Mouse (Mus musculus): Measurements from ENCODE around the gene Ss18l1.

The Ss18l1 gene

GRCm38 (mm10) chr2:180085926-180086636 lies 43.8 kb downstream of the Ss18l1 start:
- peak in 1 of 2 experiments; percentile 11 for DNase-seq (ENCODE audit: low spot score in 2 of 2)

DNA sequence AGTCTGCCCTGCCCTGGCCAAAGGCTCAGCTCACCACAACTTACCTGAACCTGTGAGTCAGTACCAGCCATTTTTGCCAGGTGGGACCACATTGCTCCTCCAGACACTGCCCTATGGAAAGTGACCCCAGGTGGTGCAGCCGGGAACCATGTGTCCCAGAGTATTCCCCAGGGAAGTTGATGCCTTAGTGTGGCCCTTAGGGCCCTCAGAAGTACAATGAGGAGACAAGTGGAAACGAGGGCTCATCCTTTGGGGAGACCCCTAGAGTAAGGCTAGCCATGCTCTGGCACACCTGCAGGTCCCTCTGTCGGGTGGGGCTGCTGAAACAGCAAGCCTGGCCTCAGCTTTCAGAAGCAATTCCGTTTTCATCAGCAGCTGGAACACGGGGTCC lies 44.3 kb downstream of the Ss18l1 start:
- DNase-seq (ENCODE audit: low spot score in 2 of 2): no peak

GRCm38 (mm10) chr2:180087472-180087871 lies 45.2 kb downstream of the Ss18l1 start:
- peak in 1 of 2 experiments; percentile 13 for DNase-seq (ENCODE audit: low spot score in 2 of 2)

- DNase-seq (ENCODE audit: low spot score in 2 of 2): no peak
Measured at GRCm38 (mm10) chr2:180090285-180090684, 48.0 kb downstream of the Ss18l1 start.

- no peak for DNase-seq (ENCODE audit: low spot score in 2 of 2)
Measured at GRCm38 (mm10) chr2:180095711-180096110, 53.4 kb downstream of the Ss18l1 start.

- no peak for DNase-seq (ENCODE audit: low spot score in 2 of 2)
Measured at GRCm38 (mm10) chr2:180097585-180097984, 55.3 kb downstream of the Ss18l1 start.

DNA sequence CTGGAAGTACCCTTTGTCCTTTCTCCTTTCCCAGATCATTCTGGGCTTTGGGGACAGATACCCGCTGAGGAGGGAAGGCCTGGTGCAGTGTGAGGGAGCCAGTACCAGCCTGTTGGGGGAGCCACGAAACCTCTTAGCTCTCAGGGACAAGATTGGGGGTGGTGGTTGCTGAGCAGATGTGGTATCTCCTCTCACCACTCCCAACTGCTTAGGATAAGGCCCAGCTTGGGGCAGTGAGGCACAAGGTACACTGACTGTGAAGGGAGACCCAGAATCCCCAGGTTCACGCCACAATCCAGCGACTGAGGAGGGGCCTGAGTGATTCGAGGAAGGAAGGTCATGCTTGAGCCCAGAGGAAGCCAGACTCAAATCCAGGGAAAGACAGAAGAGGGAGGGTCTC lies 55.9 kb downstream of the Ss18l1 start:
- DNase-seq (ENCODE audit: low spot score in 2 of 2): no peak

- peak in 1 of 2 experiments; percentile 37 for DNase-seq (ENCODE audit: low spot score in 2 of 2)
Measured at GRCm38 (mm10) chr2:180099529-180099928, 57.2 kb downstream of the Ss18l1 start.

DNA sequence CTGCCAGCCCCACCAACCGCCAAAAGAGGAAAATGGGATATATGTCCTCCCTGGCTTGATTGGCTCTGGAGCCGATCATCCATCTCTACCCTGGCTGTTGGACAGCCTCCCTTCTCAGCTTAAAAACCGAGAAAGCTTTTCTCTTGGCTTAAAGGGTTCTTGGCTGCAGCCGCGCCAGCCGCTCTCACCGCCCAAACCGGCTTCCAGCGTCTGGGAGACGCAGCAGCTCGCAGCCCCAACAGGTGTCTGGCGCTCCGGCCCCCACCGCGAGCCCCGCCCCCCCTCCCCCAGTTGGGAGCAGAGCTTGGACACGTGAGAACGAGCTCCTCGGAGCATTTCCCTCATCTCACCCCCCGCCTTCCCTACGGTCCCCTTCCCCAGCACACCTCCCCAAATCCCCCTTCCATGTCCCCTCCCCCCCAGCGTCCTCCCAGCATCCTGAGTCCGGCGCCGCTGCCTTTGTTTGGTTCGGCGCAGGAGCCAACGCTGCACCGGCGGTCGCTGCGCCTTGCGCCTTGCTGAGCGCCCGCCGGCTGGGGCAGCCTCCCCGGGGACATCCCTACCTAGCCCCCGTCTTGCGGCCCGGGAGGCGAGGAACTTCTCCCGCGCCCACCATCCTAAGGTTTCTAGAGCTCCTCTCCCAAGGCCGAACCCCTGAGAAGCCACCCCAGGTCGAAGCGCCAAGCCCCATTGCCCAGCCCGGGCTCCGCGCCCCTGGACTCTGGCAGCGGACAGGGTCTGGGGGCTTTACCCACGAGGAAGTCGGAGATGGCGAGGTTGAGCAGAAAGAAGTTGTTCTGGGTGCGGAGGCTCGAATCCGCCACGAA lies 61.1 kb downstream of the Ss18l1 start:
- DNase-seq (ENCODE audit: low spot score in 2 of 2): no peak

DNA sequence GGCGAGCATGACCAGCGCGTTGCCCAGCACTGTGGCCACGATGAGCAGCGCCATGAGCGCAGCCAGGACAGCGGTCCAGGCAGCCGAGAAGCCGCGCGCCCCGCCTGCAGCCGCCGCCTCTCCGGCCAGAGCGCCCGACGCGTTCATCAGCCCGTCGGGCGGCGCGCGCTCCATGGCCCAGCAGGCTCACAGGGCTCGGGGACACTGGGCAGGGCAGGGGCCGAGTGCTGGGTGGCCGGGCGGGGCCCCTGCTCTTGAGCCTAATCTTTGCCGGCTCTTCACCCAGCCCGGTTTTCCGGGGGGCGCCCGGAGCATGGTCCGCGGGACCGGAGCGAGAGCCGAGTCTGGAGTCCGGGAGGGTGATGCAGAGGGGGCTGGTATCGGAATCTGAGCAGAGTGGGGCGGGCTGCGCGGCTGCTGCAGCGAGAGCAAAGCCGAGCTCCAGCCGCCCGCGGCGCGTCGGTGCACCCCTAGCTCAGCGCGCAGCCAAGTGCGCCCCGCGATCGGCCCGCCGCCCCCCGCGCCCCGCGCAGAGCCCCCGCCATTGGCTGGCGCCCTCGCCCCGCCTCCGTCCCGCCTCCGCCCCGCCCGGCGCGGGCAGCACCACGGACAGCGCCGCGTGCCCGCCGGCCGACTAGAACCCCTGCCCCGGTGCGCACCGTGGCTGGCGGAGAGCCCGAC lies 61.8 kb downstream of the Ss18l1 start, which contains the start of gene Hrh3:
Gene Hrh3, minus strand, starts transcription at position 511 of the 681 bp plus-strand sequence.
- DNase-seq (ENCODE audit: low spot score in 2 of 2): peak; percentile 66 to 78

DNA sequence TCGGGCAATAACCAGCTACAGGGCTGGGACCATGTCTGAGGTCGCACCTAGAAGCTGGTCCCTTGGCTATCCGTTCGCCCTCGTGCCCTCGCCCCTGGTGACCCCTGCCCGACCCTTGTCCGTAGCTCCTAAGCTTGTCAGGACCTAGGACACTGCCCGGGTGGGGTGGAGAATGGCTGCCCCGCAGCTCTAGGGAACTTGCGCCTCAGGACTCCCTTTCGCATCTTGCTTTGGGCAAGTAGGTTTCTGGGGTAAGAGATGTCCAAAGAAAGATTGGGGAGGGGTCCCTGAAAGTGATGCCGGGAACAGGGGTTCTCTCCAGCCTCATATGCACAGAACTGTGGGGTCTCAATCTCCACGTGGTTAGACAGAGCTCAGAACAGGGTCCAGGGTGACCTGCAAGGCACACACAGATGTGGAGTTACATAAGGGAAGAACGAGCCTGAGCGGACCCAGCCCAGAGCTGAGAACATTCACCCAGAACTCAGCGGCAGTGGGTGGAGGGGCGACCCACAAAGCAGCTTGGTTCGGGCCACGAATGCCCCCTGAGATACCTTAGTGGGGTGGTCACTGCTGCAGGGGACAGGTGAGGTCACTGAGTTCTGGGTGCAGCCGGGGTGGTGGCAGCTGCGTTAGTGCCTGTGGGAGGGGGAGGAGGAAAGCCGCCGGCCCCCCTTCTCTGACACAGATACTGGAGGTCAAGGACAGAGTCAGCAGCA lies 62.5 kb downstream of the Ss18l1 start:
- no peak for DNase-seq (ENCODE audit: low spot score in 2 of 2)

- no peak for DNase-seq (ENCODE audit: low spot score in 2 of 2)
Measured at GRCm38 (mm10) chr2:180105441-180106190, 63.3 kb downstream of the Ss18l1 start.

DNA sequence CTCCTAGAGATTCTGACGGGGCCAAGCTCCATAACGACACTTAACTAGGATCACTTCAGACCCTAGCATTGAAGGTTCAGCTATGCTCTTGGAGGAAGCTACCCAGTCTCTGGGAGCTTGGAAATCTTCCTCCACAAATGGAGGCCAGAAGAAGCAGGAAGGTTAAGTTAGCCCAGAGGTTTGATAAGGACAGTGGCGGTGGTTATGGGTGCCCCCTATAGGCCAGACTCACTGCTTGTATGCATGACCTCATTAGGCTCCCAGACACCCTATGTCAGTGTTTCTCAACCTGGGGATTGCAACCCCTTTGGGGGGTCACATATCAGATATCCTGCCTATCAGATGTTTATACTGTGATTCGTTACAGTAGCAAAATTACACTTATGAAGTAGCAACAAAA lies 64.8 kb downstream of the Ss18l1 start:
- DNase-seq (ENCODE audit: low spot score in 2 of 2): peak in 1 of 2 experiments; percentile 48

GRCm38 (mm10) chr2:180108285-180108684 lies 66.0 kb downstream of the Ss18l1 start:
- DNase-seq (ENCODE audit: low spot score in 2 of 2): no peak

GRCm38 (mm10) chr2:180113909-180114890 lies 71.9 kb downstream of the Ss18l1 start:
- no peak for DNase-seq (ENCODE audit: low spot score in 2 of 2)

GRCm38 (mm10) chr2:180115279-180115678 lies 73.0 kb downstream of the Ss18l1 start:
- DNase-seq (ENCODE audit: low spot score in 2 of 2): no peak

- DNase-seq (ENCODE audit: low spot score in 2 of 2): no peak
Measured at GRCm38 (mm10) chr2:180116081-180116493, 73.8 kb downstream of the Ss18l1 start.

- peak in 1 of 2 experiments; percentile 49 for DNase-seq (ENCODE audit: low spot score in 2 of 2)
Measured at GRCm38 (mm10) chr2:180116741-180117484, 74.6 kb downstream of the Ss18l1 start.

Data from spleen, postnatal 10 days (tissue).